Mouse (Mus musculus) liver, embryonic 12.5 days (tissue): Measurements from ENCODE around the gene Macf1. TPM values are rescaled to one million over a fixed set of nuclear protein-coding genes. Genes with fewer than 3 reads are reported as not detected.
"Not testable (repeated sequence)": the region's sequence is repeated elsewhere in the genome, so short reads cannot be mapped to it uniquely, and the experiment has no call there.

Source experiments
- ATAC-seq: fragments of 200-750 bp; cut with Nextera tagmentation; 2 replicates; pipeline ENCODE4 v1.8.0; 2017; ENCODE audit warnings: moderate number of reproducible peaks, mild to moderate bottlenecking, moderate library complexity
- H3K27ac ChIP-seq: fragments of 300-500 bp; sonication (generic); 2 replicates; pipeline ENCODE4 v1.5.1; 2016; ENCODE audit warnings: mild to moderate bottlenecking
- H3K27me3 ChIP-seq: fragments of 300-500 bp; sonication (generic); replicated peaks from 2 replicates; pipeline ENCODE4 v1.6.1; 2016; ENCODE audit warnings: mild to moderate bottlenecking, moderate library complexity
- H3K36me3 ChIP-seq: fragments of 300-500 bp; sonication (generic); 2 replicates; pipeline ENCODE4 v1.6.1; 2016; ENCODE audit warnings: mild to moderate bottlenecking, moderate library complexity
- H3K4me1 ChIP-seq: fragments of 300-500 bp; sonication (generic); 2 replicates; pipeline ENCODE4 v1.6.1; 2016
- H3K4me2 ChIP-seq: fragments of 300-500 bp; sonication (generic); 2 replicates; pipeline ENCODE4 v1.6.1; 2016; ENCODE audit warnings: mild to moderate bottlenecking, moderate library complexity
- H3K4me3 ChIP-seq: fragments of 300-500 bp; sonication (generic); 2 replicates; pipeline ENCODE4 v1.5.1; 2016; ENCODE audit warnings: mild to moderate bottlenecking, moderate library complexity
- H3K9ac ChIP-seq: fragments of 300-500 bp; sonication (generic); 2 replicates; pipeline ENCODE4 v1.6.1; 2016; ENCODE audit warnings: mild to moderate bottlenecking, moderate library complexity
- H3K9me3 ChIP-seq: fragments of 300-500 bp; sonication (generic); replicated peaks from 2 replicates; pipeline ENCODE4 v1.6.1; 2016; ENCODE audit warnings: mild to moderate bottlenecking, moderate library complexity
- WGBS: fragments of 180-500 bp; shearing (Covaris S2); methylation state at CpG from one replicate; pipeline ENCODE4 v1.1.7; 2016; ENCODE audit not compliant: insufficient replicate concordance; 5-methylcytosine and 5-hydroxymethylcytosine counted together
- polyA plus RNA-seq: library from polyadenylated mRNA; unstranded; fragments of >200 nt; fragmentation: Nextera tagmentation; extraction: Ambion mirVana; gene quantifications from 2 replicates; pipeline ENCODE4 v1.2.1, GENCODE M21; 2016

The Macf1 gene
- polyA plus RNA-seq, 1 experiment from 2014 or later, result 15.1 TPM

- Histone ChIP-seq H3K9me3 (no peaks in the 10 kb centered on the region), H3K4me1 (peaks cover 21% of the 10 kb centered on the region), H3K27me3 (no peaks in the 10 kb centered on the region), H3K4me2 (no peak overlapping the region), H3K9ac (no peak overlapping the region), H3K27ac (no peak overlapping the region), H3K36me3 (0 out of 2 replicates have a peak, but pooled peaks cover 3% of the 10 kb centered on the region), H3K4me3 (no peak overlapping the region)
- 77% methylated on average over 6 of the region's 6 CpGs for WGBS
- ATAC-seq, result no peak
Measured at GRCm38 (mm10) chr4:123649131-123649530, 35.0 kb downstream of the Macf1 start.

GRCm38 (mm10) chr4:123647668-123648067, 36.5 kb downstream of the Macf1 start:
- Histone ChIP-seq H3K27me3 (no peaks in the 10 kb centered on the region), H3K4me3 (no peak overlapping the region)
- WGBS, result 78% methylated on average over 4 of the region's 4 CpGs

GRCm38 (mm10) chr4:123647109-123647508, 37.1 kb downstream of the Macf1 start:
- H3K27me3 ChIP-seq, result no peaks in the 10 kb centered on the region
- H3K4me1 ChIP-seq, result peaks cover 14% of the 10 kb centered on the region; the same call in 1 of the 2 replicates
- H3K9me3 ChIP-seq, result no peaks in the 10 kb centered on the region
- no peak overlapping the region for H3K4me2 ChIP-seq
- 51% methylated on average over 2 of the region's 2 CpGs for WGBS
- no peak overlapping the region for H3K9ac ChIP-seq
- H3K36me3 ChIP-seq, result 0 out of 2 replicates have a peak, but pooled peaks cover 3% of the 10 kb centered on the region
- no peak for ATAC-seq
- H3K4me3 ChIP-seq, result no peak overlapping the region
- H3K27ac ChIP-seq, result no peak overlapping the region

More at GRCm38 (mm10) chr4:123647668-123648067, 36.5 kb downstream of the Macf1 start:
- Histone ChIP-seq H3K4me1 (peaks cover 19% of the 10 kb centered on the region), H3K9me3 (no peaks in the 10 kb centered on the region), H3K27ac (no peak overlapping the region), H3K4me2 (no peak overlapping the region), H3K36me3 (0 out of 2 replicates have a peak, but pooled peaks cover 3% of the 10 kb centered on the region), H3K9ac (no peak overlapping the region)
- no peak for ATAC-seq

GRCm38 (mm10) chr4:123645246-123645845, 38.8 kb downstream of the Macf1 start:
- no peaks in the 10 kb centered on the region for H3K27me3 ChIP-seq
- WGBS, result 80% methylated on average over 3 of the region's 3 CpGs
- peaks cover 9% of the 10 kb centered on the region; the same call in 1 of the 2 replicates for H3K4me1 ChIP-seq
- no peak overlapping the region for H3K9ac ChIP-seq
- no peak overlapping the region for H3K4me2 ChIP-seq
- ATAC-seq, result no peak
- no peak overlapping the region for H3K4me3 ChIP-seq
- 0 out of 2 replicates have a peak, but pooled peaks cover 3% of the 10 kb centered on the region for H3K36me3 ChIP-seq
- H3K27ac ChIP-seq, result no peak overlapping the region
- no peaks in the 10 kb centered on the region for H3K9me3 ChIP-seq

- H3K4me2 ChIP-seq, result no peak overlapping the region
- ATAC-seq, result no peak
- peaks cover 9% of the 10 kb centered on the region; the same call in 1 of the 2 replicates for H3K4me1 ChIP-seq
- H3K9ac ChIP-seq, result no peak overlapping the region
- no peaks in the 10 kb centered on the region for H3K27me3 ChIP-seq
- no peak overlapping the region for H3K4me3 ChIP-seq
- H3K27ac ChIP-seq, result no peak overlapping the region
- H3K36me3 ChIP-seq, result no peaks in the 10 kb centered on the region
- H3K9me3 ChIP-seq, result no peaks in the 10 kb centered on the region
- 77% methylated on average over 6 of the region's 6 CpGs for WGBS
Measured at GRCm38 (mm10) chr4:123643561-123643960, 40.6 kb downstream of the Macf1 start.

- Histone ChIP-seq H3K9me3 (no peaks in the 10 kb centered on the region), H3K9ac (no peak overlapping the region), H3K36me3 (no peaks in the 10 kb centered on the region), H3K4me2 (no peak overlapping the region), H3K27ac (no peak overlapping the region), H3K4me1 (peaks cover 9% of the 10 kb centered on the region; the same call in 1 of the 2 replicates), H3K4me3 (no peak overlapping the region), H3K27me3 (no peaks in the 10 kb centered on the region)
- 78% methylated on average over 5 of the region's 5 CpGs for WGBS
- no peak for ATAC-seq
Measured at GRCm38 (mm10) chr4:123642877-123643276, 41.3 kb downstream of the Macf1 start.

- no peaks in the 10 kb centered on the region for H3K9me3 ChIP-seq
- H3K4me1 ChIP-seq, result peaks cover 12% of the 10 kb centered on the region
- no peak overlapping the region for H3K9ac ChIP-seq
- H3K4me3 ChIP-seq, result no peak overlapping the region
- WGBS, result 84% methylated on average over 6 of the region's 6 CpGs
- no peak overlapping the region for H3K27ac ChIP-seq
- no peak for ATAC-seq
- H3K27me3 ChIP-seq, result no peaks in the 10 kb centered on the region
- H3K4me2 ChIP-seq, result no peak overlapping the region
- no peaks in the 10 kb centered on the region for H3K36me3 ChIP-seq
Measured at GRCm38 (mm10) chr4:123637136-123637535, 47.0 kb downstream of the Macf1 start.

GRCm38 (mm10) chr4:123635428-123635827, 48.7 kb downstream of the Macf1 start:
- H3K36me3 ChIP-seq, result no peaks in the 10 kb centered on the region
- no peak overlapping the region for H3K9ac ChIP-seq
- WGBS, result 30% methylated on average over 1 of the region's 1 CpGs
- no peak for ATAC-seq
- H3K27me3 ChIP-seq, result no peaks in the 10 kb centered on the region
- no peak overlapping the region for H3K4me3 ChIP-seq
- H3K4me2 ChIP-seq, result no peak overlapping the region
- H3K9me3 ChIP-seq, result no peaks in the 10 kb centered on the region
- H3K27ac ChIP-seq, result no peak overlapping the region
- peaks cover 12% of the 10 kb centered on the region for H3K4me1 ChIP-seq

GRCm38 (mm10) chr4:123634436-123634835, 49.7 kb downstream of the Macf1 start:
- Histone ChIP-seq H3K36me3 (no peaks in the 10 kb centered on the region), H3K27ac (peak overlapping the region; percentile 30; the same call in 1 of the 2 replicates), H3K4me1 (peaks cover 12% of the 10 kb centered on the region), H3K9ac (no peak overlapping the region), H3K27me3 (no peaks in the 10 kb centered on the region), H3K9me3 (no peaks in the 10 kb centered on the region), H3K4me3 (no peak overlapping the region), H3K4me2 (no peak overlapping the region)
- no peak for ATAC-seq
- 75% methylated on average over 3 of the region's 3 CpGs for WGBS

GRCm38 (mm10) chr4:123633874-123634273, 50.3 kb downstream of the Macf1 start:
- Histone ChIP-seq H3K4me3 (no peak overlapping the region), H3K27me3 (no peaks in the 10 kb centered on the region), H3K36me3 (no peaks in the 10 kb centered on the region), H3K27ac (peak overlapping the region; percentile 30; the same call in 1 of the 2 replicates), H3K9ac (no peak overlapping the region), H3K9me3 (no peaks in the 10 kb centered on the region), H3K4me2 (no peak overlapping the region), H3K4me1 (peaks cover 12% of the 10 kb centered on the region)
- ATAC-seq, result no peak
- WGBS, result 50% methylated on average over 4 of the region's 4 CpGs

- Histone ChIP-seq H3K27ac (no peak overlapping the region), H3K27me3 (no peaks in the 10 kb centered on the region), H3K9me3 (no peaks in the 10 kb centered on the region), H3K4me1 (peaks cover 12% of the 10 kb centered on the region), H3K4me2 (no peak overlapping the region), H3K9ac (no peak overlapping the region), H3K36me3 (no peaks in the 10 kb centered on the region), H3K4me3 (no peak overlapping the region)
- ATAC-seq, result peak; percentile 69; the same call in 1 of the 2 replicates
- 13% methylated on average over 3 of the region's 3 CpGs for WGBS
Measured at GRCm38 (mm10) chr4:123633370-123633769, 50.8 kb downstream of the Macf1 start.

GRCm38 (mm10) chr4:123632116-123632515, 52.0 kb downstream of the Macf1 start:
- not testable (repeated sequence) for H3K27ac ChIP-seq, ATAC-seq, H3K9me3 ChIP-seq, H3K4me3 ChIP-seq, H3K9ac ChIP-seq, H3K27me3 ChIP-seq, H3K36me3 ChIP-seq, H3K4me2 ChIP-seq
- WGBS, result 62% methylated on average over 5 of the region's 6 CpGs
- H3K4me1 ChIP-seq, result peaks cover 12% of the 10 kb centered on the region
